Mouse (Mus musculus) adrenal gland, adult 18-20 months (tissue): ENCODE data around the gene Mta1. TPM values are rescaled to one million over a fixed set of nuclear protein-coding genes. Genes with fewer than 3 reads are reported as not detected.

ENCODE experiments used
- DNase-seq, 2 experiments: peaks; one replicate each; pipeline ENCODE4 v3.0.0; 2021 to 2022; ENCODE audit warnings: low spot score in 2 of 2
- total RNA-seq, 2 experiments: library from RNA; stranded (reverse); gene quantifications; 1 replicate in 1 of 2; 2 replicates in 1 of 2; pipeline ENCODE4 v1.2.3; 2021

Gene Mta1
- total RNA-seq, 2 experiments from 2014 or later, result 61.6 to 89.6 TPM

GRCm38 (mm10) chr12:113147481-113147880 lies 49.4 kb downstream of the Mta1 start:
- no peak for DNase-seq

DNA sequence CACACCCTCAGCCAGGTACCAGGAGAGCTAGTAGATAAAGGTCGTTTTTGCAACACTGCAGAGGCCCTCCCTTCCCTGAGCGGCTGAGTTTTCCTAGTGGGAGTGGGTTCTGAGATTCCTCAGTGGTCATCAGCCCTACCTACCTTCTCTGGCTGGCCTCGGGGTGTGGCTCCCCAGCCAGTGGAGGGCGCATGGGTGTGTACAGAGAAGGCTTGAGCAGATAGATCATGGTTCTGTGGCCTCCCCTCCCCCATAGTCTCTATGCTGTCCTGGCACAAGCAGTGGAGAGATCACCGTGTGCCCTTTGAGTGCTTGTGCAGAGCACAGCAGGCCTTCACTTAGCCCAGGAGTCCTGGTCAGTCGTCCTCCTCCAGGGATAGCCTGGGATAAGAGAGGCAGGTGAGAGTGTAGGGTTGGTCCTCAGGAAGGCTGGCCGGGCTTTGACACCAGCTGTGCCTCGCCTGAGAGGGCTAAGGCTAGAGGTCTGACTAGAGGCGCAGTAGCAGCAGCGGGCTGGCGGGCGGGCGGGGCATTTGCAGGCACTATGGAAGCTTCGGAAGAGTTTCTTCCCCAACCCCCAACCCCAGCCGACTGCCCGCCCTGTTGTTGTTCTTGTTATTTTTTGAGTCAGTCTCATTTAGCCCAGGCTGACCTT lies 50.4 kb downstream of the Mta1 start:
- no peak for DNase-seq

DNA sequence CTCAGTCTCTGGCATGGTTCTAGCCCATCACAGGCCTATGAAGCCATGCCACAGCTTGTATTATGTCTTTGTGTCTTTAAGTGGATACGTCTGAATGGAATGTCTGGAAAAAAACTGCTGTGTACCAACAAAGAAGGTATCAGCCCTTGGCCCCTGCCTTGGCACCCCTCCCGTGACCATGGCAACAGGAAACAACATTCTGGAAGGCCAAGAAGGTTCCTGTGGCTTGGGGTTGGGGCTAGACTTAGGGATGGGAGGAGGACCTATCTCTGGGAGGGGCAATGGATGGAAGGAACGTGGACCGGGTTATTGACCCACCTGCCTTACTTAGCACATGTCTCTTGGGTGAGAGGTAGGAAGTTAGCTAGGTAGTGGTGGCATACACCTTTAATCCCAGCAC lies 51.3 kb downstream of the Mta1 start:
- DNase-seq, result no peak

DNA sequence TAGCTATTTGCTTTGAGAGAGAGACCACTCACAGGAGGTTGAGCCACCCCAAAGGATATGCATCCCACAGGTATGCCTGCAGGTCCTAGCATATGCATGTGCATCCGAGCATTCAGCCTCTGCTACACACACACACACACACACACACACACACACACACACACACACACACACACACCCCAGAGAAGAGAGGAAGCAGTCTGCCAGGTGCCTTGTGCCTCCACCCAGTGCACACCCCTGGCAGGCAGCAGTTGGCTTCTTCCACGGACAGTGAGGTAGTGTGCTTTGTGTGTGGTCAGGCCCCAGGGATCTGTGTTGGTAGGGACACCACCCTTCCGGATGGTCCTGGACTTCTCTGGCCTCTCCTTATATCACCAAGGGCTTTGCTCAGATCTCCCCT lies 51.8 kb downstream of the Mta1 start:
- no peak for DNase-seq

GRCm38 (mm10) chr12:113150591-113150990 lies 52.5 kb downstream of the Mta1 start:
- no peak for DNase-seq

DNA sequence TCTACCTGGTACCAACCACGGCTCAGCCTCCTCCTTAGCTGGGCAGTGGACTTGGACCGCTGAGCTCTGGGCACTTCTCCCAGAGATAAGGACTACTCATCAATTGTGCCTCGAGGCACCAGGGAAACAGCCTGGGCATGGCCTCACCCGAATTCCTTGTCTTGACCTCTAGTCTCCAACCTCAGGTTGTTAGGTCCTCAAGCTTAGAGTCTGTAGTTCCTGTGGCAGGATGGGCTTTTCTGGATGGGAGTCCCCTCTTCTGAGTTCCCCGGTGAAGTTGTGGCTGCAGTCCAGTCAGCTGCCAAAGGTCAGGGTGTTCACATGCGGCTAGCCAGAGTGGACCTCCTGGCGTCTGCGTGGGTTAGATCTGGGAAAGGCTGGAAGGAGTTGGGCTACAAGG lies 53.0 kb downstream of the Mta1 start:
- DNase-seq, result no peak

DNA sequence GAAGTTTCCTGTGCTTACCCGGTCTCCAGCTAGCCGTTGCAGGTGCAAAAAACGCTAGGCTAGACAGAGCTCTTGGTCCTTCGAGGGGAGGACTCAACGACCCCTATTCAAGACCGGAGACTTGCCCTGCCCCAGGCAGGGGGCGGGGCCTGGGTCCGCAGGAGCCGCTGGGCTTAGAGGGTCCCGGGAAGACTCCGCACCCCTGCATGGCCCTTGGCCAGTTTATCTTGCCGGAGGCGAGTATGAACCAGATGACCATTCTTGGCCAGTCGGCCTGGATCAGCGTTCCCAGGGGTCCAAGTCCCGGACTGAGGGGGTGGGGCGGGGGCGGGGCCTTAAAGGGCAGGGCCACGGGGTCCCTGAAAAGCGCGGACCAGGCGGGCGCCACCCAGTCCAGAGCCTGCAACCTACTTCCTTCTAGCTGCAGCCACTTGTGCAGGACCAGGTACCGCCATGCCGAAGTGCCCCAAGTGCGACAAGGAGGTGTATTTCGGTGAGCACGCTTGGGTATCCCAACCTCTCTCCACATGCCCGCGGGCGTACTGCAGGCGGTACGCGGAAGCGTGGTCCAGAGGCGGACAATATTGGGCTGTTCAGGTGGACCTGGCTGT lies 53.7 kb downstream of the Mta1 start:
- DNase-seq, result no peak

- no peak for DNase-seq
Measured at GRCm38 (mm10) chr12:113152272-113152661, 54.2 kb downstream of the Mta1 start.

- DNase-seq, result no peak
Measured at GRCm38 (mm10) chr12:113152991-113153525, 55.0 kb downstream of the Mta1 start.

DNA sequence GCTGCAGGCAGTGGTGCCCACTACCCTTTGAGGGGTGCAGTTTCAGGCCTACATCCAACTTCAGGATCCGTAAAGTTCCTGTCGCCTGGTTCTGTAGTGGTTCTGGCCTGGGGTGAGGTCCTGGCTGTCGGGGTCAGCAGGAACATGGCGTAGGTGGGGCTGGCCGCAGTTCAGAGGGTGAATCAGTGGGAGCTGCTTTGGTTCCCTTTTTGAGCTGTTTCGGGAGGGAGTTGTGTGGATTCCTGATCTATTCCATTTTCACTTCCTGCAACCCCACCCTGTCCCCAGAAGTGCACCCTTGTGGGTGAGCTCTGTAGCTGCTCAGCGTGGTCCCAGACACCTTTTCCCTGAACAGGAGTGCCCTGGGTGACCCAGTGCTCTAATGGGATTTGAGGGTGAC lies 55.9 kb downstream of the Mta1 start:
- no peak for DNase-seq

GRCm38 (mm10) chr12:113154747-113155075 lies 56.6 kb downstream of the Mta1 start:
- no peak for DNase-seq

- DNase-seq, result peak; percentile 53
Measured at GRCm38 (mm10) chr12:113155076-113155771, 57.1 kb downstream of the Mta1 start.

GRCm38 (mm10) chr12:113155887-113156539 lies 57.9 kb downstream of the Mta1 start, which contains the start of gene Tedc1:
Gene Tedc1, plus strand, starts transcription at chr12:113156421.
- peak; percentile 99 for DNase-seq

DNA sequence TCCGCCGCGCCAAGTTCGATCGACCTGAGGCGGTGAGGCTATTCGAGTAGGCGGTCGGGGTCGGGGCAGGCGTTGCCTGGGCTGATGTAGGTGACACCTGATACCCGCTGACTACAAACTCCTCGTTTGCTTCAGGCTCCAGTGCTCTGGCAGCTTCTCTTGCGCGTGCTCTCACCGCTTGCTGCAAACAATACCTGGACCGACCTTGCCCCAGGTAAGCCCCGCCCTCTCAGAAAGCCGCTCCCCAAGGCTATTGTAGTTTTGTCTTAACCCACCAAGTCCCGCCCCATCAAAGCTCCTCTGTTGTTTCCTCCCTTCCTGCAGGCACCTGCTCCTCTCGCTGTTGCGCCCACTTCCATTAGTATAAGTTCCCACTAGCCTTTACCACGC lies 58.5 kb downstream of the Mta1 start:
- no peak for DNase-seq

GRCm38 (mm10) chr12:113157002-113157401 lies 58.9 kb downstream of the Mta1 start:
- no peak for DNase-seq

GRCm38 (mm10) chr12:113157521-113157920 lies 59.4 kb downstream of the Mta1 start:
- no peak for DNase-seq

DNA sequence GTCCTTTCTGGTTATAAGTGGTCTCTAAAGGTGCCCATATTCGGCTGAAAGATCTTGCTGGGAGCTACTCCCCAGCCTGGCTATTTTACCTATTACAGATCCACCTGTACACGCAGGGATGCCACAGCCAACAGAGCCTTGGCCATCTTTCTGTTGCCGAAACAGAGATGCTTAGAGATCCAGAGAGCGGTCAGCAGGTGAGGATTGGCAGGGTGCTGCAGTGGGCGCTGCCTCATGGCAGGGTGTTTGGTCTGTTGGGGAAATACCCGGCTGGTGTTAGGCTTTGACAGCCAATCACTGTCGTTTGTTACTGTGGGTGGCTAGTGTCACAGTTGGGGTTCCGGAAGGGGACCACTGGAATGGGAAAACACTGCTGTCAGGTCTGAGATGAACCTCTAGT lies 59.9 kb downstream of the Mta1 start:
- DNase-seq, result no peak

DNA sequence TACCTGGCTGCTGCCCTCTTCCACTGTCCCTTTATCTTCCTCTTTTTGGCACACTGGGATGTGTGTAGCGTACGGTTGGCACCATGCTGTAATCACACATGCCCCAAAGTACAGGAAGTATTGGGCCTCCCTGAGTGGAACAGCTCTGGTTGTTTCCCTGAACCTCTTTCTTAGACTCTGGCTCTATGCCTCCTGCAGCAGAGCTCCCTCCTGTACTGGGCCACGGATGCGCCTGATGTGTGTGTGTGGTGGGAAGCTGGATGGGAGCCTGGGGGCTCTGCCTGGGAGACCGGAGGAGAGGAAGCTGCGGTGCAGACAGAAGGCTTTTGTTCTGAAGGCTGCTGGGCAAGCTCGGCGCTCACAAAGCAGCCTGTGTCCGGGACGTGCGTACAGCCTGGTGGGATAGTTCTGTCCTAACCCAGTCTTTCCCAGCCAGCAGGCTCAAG lies 65.5 kb downstream of the Mta1 start:
- no peak for DNase-seq

DNA sequence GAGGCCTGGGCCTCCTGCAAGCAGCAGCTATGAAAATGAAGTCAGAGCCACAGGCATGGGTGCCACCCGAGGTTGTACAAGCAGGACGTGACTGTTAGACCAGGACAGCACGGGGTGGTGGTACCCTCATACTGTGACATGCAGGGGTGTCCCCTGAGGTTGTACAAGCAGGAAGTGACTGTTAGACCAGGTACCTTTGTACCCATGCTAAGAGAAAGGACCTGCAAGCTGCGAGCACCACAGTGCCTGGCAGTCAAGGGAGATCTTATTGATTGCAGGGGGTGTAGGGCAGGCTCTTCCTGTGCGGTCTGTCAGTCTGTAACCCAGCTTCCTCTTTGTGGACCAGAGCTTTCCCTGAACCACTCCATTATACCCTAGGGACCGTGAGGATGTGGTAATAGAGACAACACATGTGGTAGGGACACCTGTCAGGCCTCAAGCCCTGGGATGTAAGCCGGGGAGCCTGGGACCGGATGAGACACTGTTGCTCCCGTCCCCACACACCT lies 70.0 kb downstream of the Mta1 start:
- DNase-seq, result no peak

GRCm38 (mm10) chr12:113176960-113177725 lies 79.1 kb downstream of the Mta1 start:
- DNase-seq, result no peak

DNA sequence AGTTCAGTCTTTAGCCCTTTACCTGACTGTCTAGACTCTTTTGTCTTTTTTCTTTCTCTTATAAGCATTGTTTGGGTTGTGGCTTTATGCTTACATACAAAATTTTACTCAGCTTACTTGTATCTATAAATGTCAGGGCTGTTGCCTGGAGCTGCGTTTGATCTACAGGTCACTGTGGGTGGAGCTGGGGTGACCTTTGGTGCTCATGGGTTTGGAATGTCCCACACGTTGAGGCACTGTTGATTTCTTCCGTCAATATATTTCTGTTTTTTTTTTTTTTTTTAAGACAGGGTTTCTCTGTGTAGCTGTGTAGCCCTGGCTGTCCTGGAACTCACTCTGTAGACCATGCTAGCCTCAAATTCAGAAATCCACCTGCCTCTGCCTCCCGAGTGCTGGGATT lies 82.9 kb downstream of the Mta1 start:
- DNase-seq, result no peak
